Mouse (Mus musculus) cerebellum, adult 18-20 months (tissue): ENCODE results near the gene Cyb5r3.

Experiments used
- DNase-seq, 2 experiments: peaks; one replicate each; pipeline ENCODE4 v3.0.0; 2021

Gene Cyb5r3

GRCm38 (mm10) chr15:83168875-83169771, 3.3 kb downstream of the Cyb5r3 start:
- DNase-seq = peak; percentile 82 to 89

DNA sequence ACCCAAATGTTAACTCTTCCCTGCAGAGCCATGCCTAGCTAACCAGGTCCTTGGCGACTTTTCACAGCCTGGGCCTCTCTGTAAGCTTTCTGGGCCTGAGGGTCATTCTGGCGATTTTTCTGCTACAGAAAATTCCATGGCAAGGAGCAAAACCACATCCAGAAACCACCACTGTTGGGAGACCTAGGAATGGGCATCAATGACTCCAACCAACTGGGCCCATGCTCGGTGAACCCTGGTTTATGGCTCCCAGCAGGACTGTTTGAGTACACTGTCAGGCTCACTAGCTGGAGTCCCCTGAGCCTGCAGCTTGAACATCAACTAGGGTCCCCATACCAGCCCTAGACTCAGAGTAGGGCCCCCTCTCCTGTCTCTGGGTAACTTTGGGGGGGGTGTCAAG, 4.1 kb downstream of the Cyb5r3 start:
- DNase-seq = peak in 1 of 2 experiments; percentile 19

DNA sequence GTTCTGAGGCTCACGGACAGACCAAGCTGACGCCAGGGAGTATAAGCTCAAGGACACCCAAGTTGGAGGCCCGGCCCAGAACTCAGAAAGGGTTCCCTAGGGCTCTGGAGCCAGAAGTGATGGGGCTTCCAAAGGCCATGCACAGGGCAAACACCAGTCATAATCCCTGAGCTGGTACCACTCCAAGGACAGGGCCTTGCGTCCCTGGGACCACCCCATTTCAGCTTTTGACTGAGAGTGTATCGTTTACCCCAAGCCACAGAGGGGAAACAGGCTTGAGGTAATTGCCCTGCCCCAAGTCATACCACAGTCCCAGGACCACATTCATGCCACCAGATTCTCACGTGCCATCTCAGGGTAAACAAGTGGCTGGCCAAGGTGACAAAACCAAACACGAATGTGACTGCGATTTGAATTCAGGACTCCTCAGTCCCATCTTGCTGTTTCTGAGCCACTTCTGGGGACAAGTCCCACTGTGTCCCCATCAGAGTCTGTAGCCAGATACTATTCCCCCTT, 4.8 kb downstream of the Cyb5r3 start:
- peak in 1 of 2 experiments; percentile 8 for DNase-seq

- peak in 1 of 2 experiments; percentile 6 for DNase-seq
These were observed 5.3 kb downstream of the Cyb5r3 start for GRCm38 (mm10) chr15:83167126-83167525.

GRCm38 (mm10) chr15:83166642-83167041, 5.8 kb downstream of the Cyb5r3 start:
- DNase-seq = peak; percentile 38 to 45

DNA sequence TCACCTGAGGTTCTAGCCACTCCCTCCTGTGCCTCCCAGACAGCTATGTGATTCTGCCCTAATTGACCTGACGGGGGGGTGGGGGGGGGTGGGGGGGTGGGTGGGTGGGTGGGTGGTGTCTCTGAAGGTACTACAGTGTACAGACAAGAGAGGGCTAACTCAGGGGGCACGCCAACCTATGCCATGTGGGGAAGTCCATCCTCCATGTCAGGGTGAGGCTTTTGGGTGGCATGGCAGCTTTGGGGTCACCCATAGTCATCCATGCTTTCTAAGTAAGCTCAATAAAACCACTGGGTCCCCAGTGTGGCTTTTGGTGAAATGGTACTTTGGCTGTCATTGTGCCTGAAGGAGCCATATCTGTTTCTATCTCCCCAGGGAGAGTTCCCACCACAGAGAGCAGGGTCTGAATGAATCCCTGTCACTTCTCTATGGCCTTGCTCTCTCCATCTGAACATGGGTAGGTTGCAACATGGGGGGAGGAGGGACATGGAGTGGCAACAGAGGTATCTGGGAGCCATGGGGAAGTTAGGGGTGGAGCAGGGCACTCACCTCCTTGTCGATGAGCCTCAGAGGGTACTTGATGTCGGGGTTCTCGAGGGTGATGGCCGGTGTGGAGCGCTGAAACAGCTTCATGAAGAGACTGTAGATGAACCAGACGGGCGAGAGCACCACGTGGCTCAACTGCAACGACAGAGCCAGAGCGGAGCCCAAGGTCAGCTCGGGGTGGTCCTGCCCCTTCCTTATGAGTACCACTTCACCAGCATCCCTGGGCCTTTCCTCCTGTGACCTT, 6.7 kb downstream of the Cyb5r3 start:
- peak in 1 of 2 experiments; percentile 2 for DNase-seq

DNA sequence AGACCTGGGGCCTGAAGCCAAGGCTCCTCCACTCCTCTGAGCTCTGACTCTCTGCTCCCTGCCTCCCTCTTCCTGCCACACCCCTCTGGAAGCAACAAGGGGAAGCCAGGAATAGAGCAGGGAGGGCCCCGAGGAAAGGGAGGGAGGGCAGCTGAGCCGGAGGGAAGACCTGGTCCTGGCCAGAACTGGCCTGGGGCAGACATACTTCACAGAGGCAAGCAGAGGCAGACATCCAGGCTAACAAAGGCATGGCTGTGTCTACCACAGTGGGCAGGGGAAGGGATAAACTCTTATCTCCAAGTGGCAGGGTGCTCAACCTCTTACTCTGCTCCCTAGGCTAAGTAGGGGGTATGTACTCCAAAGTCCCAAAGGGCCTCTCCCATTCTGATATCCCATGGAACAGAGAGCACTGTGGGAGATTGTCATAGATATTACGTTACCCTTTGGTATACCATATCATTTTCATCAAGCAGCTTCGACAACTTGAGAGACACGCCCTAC, 7.4 kb downstream of the Cyb5r3 start:
- peak in 1 of 2 experiments; percentile 5 for DNase-seq

DNA sequence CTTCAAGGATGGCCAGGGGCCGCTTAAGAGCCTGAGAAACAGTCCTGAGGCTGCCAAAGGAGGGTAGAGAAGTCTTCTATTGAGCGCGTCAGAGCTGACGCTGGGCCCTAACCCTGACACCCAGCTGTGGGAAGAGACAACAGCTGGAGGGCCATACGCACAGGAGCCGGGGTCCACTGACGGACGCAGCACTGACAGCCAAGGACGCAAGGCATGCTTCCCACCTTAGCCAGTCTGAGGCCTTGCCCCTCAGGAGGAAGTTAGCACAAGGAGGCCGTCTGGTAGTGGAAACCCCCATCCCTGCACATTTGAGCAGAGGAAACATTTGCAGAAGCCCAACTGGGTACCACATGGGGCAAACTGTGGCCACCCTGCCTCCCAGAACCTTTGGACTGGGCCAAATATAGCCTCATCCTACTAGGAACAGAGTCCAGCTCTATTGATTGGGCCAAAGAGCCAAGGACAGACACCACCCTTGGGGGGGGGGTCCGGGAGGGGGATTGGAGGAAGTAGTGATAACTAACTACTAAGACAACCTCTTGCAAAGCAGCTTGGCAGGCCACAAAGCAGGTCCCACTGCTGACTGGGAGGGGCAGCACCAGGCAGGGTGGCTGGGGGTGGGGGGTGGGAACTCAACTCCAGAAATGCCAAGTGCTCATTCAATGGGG, 9.4 kb downstream of the Cyb5r3 start:
- peak in 1 of 2 experiments; percentile 3 for DNase-seq

DNA sequence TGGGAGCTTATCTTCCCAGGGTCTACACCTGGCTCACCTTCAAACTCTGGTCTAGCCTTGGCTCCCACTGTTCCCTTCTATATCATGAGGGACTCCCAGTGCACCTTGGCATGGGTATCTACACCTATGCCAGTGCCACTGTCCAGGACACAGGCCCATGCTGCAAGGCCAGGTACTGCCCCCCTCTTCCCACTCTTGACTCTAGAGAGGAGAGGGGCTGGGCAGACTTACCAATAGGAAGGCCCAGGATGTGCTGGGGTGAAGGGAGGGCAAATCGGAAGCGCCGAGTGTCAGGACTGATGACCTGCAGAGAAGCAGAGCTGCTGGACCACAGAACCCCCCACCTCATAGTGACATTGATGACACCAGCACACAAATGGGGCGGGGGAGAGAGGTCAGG, 10.4 kb downstream of the Cyb5r3 start:
- DNase-seq = peak in 1 of 2 experiments; percentile 1

DNA sequence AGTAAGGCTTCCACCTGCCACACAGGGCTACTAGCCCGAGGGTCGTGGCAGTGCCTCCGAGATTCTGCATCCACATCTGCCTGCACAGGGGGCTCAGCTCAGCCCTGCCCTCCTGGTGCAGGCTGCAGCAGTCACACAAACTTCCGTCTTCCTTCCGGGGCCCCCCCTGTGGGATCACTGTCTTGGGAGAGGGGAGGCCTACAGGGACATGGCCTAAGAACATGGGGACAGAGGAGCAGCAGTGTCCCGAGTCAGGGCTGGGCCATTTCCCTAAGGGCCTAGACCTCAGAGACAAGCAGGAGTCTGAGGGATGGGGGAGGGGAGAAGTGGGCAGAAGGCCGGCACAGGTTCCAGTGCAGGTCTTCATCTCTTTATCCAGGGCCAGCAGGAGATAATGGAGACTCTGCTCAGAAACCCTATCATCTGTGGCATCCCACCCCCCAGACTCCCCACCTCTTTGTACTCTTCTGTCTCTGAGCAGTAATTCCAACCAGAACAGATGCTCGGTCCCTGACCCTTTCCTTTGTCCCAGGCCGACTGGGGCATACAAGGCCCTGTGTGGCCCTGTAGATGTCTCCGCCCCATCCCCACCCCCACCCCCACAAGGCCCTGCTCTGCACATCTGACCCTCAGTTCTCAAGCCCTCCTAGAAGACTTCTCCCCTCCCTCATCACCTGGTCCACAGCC, 11.2 kb downstream of the Cyb5r3 start:
- peak in 1 of 2 experiments; percentile 2 for DNase-seq

- DNase-seq = peak in 1 of 2 experiments; percentile 3
These were observed 11.8 kb downstream of the Cyb5r3 start for GRCm38 (mm10) chr15:83160561-83160960.

GRCm38 (mm10) chr15:83159823-83160222, 12.6 kb downstream of the Cyb5r3 start:
- peak; percentile 29 to 37 for DNase-seq

- DNase-seq = no peak
These were observed 13.7 kb downstream of the Cyb5r3 start for GRCm38 (mm10) chr15:83158587-83159160.

DNA sequence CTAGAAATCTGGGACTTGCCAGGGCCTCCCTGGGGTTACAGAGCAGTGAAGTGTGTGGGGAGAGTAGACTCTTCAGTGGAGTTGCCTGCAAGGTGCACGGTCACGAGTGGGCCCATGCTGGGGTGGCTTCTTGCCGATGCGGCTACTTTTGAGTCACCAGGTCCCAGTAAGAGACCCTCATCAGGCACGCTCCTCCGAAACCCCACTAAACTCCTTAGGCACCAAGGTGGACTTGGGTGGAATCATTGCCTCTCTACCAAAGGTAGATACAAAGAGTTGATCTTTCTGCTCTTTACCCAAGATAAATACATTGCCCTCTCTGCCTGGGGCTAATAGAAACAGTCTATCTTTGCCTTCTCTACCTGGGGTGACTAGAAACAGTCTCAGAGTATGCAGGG, 14.7 kb downstream of the Cyb5r3 start:
- DNase-seq = no peak

DNA sequence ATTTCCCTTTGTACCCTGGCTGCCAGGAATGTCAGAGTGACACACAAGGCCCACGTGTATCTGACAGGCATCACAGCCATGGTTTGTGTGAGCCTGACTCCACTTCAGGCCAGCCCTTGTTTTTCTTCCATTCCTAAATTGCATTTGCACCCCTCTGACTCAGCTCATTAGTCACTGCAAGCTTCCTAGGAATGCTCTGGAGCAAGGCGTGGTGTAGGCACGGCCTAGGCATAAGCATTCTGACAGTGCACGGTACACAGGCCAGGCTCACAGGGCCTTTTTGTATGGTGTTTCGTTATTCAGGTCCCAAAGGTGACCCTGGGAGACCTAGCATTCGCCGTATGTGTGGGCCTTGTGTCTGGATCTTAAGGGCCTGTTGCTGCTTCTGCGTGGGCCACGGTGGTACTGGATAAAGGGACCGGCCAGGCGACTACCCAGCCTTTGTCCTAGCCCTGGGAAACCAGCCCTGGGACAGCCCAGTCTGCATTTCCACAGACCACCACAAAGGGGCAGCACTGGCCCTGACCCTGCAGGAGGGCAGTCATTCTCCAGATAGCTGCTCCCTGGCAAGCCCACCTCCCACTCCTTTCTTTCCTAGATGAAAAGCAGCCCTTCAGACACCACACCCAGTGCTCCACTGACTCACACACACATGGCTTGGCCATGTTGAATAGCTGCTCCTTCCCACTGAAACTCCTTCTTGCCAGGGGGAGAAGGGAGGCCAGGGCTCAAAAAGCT, 15.3 kb downstream of the Cyb5r3 start:
- peak; percentile 41 to 52 for DNase-seq

GRCm38 (mm10) chr15:83155672-83156419, 16.5 kb downstream of the Cyb5r3 start:
- DNase-seq = no peak

- no peak for DNase-seq
These were observed 18.1 kb downstream of the Cyb5r3 start for GRCm38 (mm10) chr15:83154309-83154708.

DNA sequence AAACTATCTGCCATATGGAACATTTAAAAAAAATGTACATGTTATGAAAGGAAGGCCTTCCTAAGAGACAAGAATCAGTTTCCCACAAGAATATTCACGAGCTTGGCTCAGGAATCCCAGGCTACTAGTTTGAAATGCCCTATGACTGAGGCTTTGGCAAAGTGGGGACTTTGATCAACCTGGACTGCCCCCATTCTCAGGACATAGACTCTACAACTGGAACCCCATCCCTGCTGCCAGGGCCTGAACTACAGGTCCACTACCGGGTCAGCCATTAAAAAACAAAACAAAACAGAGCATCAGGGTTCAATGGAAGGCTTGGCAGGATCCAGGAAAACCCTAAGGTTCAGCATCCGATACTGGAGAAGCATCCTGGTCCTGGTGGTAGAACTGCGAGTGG, 21.7 kb downstream of the Cyb5r3 start:
- no peak for DNase-seq

DNA sequence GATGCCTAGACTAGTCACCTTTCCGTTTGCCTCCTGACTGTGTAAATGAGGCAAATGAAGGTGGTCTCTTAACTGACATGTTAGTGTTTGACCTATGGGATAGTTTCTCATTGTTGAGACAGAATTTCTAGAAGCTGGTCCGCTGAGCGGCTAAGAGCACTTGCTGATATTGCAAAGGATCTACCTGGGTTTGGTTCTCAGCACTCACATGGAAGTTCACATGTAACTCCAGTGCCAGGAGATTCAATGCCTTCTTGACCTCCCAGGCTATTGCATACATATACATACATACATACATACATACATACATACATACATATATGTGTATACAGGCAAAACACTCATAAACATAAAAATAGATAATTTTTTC, 22.3 kb downstream of the Cyb5r3 start:
- DNase-seq = peak in 1 of 2 experiments; percentile 35
